Mouse (Mus musculus) adipocyte (in vitro differentiated cells): ENCODE measurements around the gene Evpl.

Experiments
- DNase-seq: peaks from one replicate; pipeline ENCODE4 v3.0.0-alpha.2; 2016; ENCODE audit warnings: low spot score

Gene Evpl

DNA sequence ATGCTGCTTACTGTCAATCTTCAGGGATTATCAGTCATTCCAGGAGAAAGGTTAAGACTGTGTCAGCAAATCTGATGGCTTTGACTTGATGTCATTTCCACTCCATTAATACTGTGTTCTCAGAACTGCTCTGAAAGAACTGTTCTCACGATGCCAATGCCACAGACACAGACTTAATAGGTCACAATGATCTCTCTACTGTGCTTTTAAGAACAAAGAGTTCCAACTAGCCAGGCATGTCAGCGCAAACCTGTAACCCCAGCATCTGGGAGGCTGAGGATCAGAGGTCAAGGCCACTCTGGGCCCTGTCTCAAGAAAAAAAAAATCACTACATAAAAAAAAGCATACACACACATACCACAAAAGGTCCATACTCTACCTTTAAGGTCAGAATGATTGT, 65.9 kb downstream of the Evpl start:
- DNase-seq: no peak
